Mouse (Mus musculus) cerebellum, adult (tissue): ENCODE data around the gene Gbgt1.

Experiments
- ATAC-seq: cut with Nextera tagmentation; 2 replicates; pipeline ENCODE4 v1.9.2; 2017; ENCODE audit warnings: mild to moderate bottlenecking, moderate library complexity, mixed read lengths; ENCODE audit not compliant: insufficient number of reproducible peaks, low FRiP score, low TSS enrichment

Gene Gbgt1

DNA sequence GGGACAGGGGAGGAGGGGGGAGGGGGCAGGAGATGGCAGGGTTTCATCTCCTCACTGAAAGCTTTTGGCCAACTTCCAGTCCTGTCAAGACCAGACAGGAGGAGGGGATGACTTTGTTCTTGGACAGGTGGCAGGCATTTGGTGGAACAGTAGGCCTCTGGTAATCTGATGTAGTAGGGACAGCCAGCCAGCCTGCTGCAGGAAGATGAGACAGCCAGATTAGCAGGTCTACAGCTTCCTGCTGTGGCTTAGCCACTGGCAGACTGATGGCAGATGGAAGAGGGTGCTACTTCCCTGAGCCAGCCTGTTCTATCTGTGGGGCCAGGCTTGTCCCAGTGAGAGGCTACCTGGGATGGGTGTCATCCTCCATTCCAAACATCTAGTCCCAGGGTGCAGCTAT is 49.3 kb downstream of the Gbgt1 start:
- ATAC-seq = no peak

GRCm38 (mm10) chr2:28546560-28546959 is 49.9 kb downstream of the Gbgt1 start:
- ATAC-seq = no peak

- no peak for ATAC-seq
Measured at GRCm38 (mm10) chr2:28547237-28548172, 50.8 kb downstream of the Gbgt1 start.

- ATAC-seq = no peak
Measured at GRCm38 (mm10) chr2:28549157-28549556, 52.5 kb downstream of the Gbgt1 start.

- ATAC-seq = no peak
Measured at GRCm38 (mm10) chr2:28552301-28552700, 55.6 kb downstream of the Gbgt1 start.
